Mouse (Mus musculus) 3134 (cell line): ENCODE data around the gene Gm10065.
"Not testable (repeated sequence)": the region's sequence is repeated elsewhere in the genome, so short reads cannot be mapped to it uniquely, and the experiment has no call there.

Experiments
- DNase-seq: peaks from one replicate; pipeline ENCODE4 v3.0.0-alpha.2; 2011; ENCODE audit warnings: low spot score; ENCODE audit not compliant: insufficient read length; ENCODE audit errors: extremely low read depth

Gm10065 gene

DNA sequence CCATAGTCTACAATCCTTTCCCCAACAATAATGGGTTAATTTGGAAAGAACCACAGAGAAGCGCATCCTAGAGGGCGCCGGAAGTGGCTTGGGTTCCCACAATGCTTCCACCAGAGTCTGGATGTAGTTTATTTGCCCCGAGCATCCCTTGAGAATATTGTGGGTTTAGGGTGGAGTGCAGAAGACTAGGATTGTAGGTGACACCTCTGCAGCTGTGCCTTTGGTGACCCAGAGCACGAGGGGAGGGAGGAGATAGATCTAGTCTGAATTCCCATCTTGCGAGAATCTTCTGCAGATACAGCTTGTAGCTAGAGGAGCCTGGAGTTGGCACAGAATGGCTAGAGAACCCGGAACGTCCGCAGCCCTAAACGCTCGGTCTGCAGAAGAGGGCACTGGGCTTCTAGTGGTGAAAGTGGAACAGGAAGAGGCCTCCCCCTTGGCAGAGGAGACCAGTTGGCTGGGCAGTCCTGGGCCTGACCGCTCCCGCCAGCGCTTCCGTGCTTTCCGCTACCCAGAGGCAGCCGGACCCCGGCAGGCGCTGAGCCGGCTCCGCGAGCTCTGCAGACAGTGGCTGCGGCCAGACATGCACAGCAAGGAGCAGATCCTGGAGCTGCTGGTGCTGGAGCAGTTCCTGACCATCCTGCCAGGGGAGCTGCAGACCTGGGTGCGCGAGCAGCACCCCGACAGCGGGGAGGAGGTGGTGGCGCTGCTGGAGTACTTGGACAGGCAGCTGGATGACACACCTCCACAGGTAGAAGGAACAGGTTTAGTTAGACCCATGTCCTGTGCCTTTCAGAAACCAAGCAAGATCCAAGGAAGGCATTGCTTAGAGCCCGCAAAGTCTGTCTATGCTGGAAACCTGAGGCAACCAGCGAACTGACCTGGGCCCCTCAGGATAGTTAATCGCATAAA, at the start of gene Gm10065, which contains the start of gene Zkscan4:
Gm10065 (minus strand) TSS at position 683 of the 912 bp plus-strand sequence.
Zkscan4 (plus strand) TSS at position 149 of the 912 bp plus-strand sequence.
- peak; percentile 57 for DNase-seq

DNA sequence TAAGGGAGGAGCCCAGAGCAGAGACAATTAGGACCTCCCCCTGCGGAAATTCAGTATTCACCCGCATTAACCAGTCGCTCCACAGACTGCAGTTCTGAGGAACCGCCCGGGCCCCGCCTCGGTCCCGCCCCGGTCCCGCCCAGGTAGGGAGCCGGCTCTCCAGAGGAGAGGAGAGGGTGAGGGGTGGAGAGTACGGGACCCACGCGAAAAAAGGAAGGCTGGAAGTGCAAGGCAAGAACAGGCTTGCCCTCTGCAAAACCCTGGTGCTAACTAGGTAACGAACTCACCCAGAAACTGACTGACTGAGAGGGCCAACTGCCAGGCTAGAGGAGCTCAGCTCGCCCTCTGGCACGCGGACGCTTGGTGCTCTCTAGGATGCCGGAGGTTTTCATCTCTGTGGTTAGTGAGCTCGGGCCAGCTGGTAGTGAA, 27.0 kb upstream of the Gm10065 start:
- peak; percentile 92 for DNase-seq

DNA sequence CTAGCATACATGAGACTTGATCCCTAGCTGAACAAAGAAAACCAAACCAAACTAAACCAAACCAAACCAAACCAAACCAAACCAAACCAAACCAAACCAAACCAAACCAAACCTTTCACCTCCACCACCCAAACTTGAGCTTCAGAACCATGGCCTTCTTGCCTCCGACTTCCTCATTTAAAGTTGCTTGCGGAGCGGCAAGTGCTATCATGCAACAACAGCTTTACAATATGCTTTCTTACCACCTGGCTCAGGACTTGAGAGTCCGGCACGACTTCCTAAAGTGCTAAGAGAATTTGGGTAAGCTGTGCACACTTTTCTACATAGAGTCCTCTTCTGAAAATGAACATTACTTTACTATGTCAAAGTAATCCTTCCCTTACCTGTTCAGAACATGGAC, 23.1 kb upstream of the Gm10065 start:
- DNase-seq: no peak

DNA sequence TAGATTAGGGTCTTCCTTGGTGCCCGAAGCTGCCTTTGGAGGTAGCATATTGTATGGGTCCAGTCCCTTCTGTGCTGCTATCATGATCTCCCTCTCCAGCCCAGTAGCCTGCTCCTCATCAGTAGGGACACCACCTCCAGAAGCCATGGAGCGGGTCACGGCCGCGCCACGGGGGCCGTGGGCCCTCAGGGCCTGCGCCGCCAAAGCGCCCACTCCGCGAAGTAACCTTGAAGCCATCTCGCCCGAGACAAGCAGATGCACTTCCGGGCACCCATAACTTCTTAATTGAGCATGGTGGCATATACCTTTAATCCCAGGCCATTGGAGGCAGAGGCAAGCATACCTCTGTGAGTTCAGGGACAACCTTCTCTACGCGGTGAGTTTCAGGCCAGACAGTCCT, 21.9 kb upstream of the Gm10065 start, which contains the start of gene Gm11273:
Gm11273 (minus strand) TSS at position 237 of the 400 bp plus-strand sequence.
- DNase-seq: not testable (repeated sequence)

DNA sequence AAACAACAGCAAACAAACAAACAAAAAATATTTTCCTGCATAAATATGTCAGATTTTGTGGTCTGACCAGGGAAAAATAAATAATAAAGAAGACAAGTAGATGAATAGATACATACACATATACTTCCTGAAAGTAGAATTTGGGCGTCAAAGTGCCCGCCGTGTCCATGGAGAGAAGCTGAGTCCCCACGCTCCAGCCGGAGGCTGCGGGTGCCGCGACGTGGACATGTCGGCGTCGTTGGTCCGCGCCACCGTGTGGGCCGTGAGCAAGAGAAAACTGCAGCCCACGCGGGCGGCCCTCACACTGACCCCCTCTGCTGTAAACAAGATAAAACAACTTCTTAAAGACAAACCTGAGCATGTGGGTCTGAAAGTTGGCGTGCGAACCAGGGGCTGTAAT, 15.8 kb upstream of the Gm10065 start, which contains the start of gene AK157302:
AK157302 (plus strand) TSS at position 144 of the 400 bp plus-strand sequence.
- DNase-seq: peak; percentile 69

DNA sequence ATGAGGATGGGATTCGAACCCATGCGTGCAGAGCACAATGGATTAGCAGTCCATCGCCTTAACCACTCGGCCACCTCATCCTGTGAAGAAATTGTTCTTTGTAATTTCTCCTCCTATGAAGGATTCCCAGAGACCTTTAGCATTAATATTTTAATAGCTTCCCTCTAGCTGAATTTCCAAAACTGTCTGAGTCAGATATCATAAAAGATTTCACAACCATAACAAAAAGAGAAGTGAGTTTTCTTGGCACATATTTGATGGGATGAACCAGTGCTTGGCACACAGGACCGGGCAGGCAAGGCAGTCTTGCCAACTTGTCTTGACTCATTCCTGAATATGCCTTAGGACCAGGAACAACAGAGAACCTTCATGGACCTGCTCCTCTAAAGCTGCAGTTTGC, 13.6 kb upstream of the Gm10065 start:
- peak; percentile 48 for DNase-seq

DNA sequence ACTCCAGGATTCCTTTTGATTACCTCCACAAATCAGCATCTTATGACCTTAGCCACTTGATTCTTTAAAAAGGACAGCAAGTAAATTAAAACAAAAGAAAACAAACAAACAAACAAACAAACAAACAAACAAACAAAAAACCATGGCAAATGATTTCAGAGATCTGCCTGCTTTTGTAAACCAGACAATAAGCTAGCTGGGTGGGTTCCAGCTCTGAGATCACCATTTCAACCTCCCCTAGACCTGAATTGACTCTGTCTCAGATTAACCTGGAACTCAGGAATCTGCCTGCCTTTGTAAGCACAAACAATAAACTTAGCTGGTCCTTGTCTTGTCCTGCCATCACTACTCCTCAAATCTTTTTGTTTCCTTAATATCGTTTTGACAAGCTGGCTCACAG, 7.6 kb upstream of the Gm10065 start:
- DNase-seq: no peak

DNA sequence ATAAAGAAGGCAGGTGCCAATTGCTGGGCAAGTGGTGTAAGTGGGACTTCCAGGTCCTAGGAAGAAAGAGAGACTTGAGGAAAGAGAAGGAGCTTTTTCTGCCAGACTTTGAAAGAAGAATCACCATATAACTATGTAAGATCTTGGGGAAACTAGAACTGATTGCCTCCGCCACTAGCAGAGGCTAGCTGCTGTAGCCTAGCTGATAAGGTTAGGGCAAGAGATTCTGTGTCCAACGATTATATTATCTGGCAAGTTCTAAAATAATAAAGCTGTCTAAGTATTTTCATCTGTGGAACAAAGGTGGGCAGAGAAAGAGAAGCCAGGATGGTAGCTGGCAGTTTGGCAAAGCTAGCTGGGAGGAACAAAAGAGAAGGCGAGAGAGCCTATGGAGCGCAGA, 6.8 kb downstream of the Gm10065 start:
- no peak for DNase-seq

DNA sequence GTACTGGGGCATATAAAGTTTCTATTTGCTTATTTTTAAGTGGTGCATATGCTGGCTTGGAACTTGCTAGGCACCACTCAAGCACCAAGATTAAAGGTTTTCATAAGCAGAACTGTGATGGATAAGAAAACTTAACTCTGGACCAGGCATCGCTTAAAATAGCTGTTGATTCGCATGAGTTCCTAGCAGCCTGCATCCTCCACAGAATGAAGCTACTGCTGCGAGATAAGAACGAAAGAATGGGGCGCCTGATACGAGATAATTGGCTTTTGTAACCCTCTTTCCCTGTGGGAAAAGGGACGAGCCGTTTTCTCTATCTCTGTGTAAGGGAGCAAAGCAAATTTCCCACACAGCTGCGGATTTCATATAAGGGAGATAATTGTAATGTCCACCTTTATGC, 10.1 kb downstream of the Gm10065 start:
- no peak for DNase-seq

DNA sequence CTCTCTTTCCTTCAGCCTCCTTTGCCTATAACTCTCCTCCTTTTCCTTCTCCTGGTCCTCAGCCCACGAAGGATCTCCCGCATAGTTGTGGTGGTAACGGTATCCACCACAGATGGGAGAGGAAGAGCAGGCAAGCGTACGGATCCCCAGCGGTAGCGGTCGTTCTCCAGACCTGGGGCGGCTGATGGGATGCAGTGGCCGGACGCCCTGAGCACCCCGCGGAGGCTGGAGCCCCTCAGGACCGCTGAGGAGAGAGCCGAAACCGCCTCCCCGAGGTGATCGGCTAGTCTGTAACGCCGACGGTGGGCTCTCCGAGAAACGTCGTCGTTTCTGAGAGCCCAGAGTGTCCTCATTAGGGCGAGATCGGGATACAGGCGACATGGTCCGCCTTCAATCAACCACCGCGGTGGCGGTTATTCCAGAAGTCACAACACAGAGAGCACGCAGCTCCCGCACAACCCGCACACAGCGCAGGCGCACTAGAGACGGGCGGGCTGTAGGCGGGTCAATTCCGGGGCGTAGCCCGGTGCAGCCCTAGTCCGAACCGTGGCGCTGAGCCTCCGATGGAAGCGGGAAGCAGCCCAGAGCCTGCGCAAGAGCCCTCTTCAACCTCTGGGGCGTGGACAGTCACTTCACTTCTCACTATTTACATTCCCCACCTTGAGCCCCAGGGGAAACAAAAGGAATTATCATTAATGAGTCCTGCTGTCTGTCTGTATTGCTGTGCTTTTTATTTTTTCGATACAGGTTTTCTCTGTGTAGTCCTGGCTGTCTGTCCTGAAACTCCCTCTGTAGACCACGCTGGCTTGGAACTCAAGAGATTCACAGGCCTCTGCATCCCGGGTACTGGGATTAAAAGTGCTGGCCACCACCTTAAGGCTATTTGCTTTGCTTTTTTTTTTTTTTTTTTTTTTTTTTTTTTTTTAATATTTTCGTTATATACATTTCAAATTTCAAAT, 10.9 kb downstream of the Gm10065 start, which contains the start of gene Nkapl:
Nkapl (minus strand) TSS at position 449 of the 959 bp plus-strand sequence.
- no peak for DNase-seq

DNA sequence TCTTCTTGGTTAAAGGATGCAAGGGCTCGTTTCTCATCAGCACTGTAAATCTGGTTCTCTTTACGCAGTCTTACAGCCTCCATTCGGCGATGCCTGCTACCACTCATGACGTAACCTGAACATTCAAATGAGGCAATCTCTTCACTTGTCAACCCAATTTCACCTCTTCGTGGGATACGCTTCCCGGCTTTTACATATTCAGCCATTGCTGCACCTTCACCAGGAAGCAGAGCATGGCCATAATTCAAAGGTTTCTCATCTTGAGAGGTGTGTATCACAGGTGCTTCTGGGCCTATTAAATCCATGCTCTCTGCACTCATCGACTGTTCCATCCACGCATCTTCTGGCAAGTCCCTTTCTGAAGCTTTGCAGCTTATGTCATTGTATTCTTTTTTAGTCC, 11.9 kb downstream of the Gm10065 start:
- DNase-seq: no peak

DNA sequence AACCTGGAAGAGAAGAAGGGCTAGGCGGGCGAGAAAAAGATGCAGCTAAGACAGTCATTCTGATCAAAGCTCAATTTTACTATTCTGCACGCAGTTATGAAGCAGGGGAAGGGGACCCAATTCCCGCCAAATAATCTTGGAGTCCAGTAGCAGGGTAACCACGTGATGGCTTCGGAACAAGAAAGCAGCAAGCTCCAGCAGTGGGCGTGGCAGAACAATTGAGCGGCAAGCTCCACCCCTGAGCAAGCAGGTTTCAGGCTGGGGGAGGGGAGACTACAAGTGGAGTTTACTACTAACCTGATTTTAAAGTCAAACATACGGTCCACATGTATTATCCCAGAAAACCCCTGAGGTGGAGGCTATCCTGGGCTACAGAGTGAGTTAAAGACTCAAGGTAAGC, 16.7 kb downstream of the Gm10065 start:
- DNase-seq: not testable (repeated sequence)

DNA sequence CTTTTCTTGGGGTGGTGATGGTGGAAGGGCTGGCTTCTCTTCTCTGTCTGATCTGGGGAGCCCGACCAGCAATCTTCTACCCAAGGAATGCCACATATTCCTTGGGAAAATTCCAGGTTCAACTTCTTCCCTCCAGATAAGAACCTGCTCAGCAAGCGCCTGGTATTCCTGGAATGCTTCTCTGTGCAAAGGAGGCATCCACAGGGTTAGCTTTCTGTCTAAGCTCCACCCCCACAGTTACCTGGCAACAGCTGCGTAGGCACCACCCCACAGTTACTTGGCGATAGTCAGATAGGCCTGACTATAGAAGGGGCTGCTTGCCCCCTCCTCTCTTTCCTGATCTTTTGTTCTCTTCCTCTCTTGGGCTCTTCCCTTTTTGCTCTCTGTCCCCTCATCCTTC, 22.9 kb downstream of the Gm10065 start:
- no peak for DNase-seq

DNA sequence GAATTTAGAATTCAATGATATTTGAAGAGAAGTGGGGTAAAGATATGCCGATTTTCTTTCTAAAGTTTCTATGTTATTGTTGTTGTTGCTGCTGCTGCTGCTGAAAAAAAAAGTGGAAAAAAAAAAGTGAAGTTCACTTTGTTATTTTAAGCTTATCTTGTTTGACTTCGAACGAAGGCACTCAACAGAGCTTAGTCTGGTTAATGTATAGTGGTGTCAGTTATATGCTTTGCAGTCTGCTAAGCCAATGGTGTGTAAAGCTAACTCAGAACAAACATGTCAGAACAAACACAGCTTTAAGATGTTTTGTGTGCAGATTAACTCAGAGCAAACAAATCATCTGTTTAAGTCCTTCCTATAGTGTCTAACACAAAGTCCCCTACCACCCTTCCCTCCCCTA, 25.1 kb downstream of the Gm10065 start:
- no peak for DNase-seq

DNA sequence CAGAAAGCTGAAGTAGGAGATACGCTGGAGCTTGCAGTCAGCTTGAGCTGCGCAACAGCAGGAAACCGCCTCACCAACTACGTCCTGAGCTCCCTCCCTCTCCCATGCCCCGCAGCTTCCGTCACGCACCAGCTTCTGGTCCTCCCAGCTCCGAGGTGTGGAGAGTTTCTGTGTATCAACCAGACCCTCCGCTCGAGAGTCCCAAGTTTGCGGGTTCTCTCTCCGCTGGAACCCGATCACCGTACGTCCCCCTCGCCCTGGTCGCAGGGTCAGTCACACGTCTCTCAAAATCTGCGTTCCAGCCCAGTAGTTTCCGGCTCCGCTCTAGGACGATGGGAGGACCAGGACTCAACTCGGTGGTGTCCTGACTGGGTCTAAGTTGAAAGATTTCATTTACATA, 25.8 kb downstream of the Gm10065 start, which contains the start of gene Zscan26:
Zscan26 (minus strand) TSS at position 282 of the 400 bp plus-strand sequence.
- peak; percentile 89 for DNase-seq

DNA sequence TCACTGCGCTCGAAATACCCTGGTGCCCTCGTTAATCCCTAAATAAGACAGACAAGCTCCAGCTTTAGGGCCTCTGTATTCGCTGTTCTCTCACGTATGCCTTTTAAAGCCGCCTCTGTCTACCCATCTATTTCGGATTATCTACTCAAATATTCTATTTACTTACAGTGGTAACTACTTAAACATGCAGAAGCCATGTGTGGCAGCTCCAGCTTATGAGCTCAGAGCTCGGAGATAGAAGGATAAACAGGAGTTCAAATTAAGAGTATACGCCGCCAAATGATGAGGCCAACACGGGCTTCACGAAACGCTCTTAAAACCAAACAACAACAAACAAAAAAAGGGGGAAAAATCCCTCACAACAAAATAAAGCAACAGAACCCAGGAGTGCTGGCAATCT, 26.2 kb downstream of the Gm10065 start:
- DNase-seq: no peak

DNA sequence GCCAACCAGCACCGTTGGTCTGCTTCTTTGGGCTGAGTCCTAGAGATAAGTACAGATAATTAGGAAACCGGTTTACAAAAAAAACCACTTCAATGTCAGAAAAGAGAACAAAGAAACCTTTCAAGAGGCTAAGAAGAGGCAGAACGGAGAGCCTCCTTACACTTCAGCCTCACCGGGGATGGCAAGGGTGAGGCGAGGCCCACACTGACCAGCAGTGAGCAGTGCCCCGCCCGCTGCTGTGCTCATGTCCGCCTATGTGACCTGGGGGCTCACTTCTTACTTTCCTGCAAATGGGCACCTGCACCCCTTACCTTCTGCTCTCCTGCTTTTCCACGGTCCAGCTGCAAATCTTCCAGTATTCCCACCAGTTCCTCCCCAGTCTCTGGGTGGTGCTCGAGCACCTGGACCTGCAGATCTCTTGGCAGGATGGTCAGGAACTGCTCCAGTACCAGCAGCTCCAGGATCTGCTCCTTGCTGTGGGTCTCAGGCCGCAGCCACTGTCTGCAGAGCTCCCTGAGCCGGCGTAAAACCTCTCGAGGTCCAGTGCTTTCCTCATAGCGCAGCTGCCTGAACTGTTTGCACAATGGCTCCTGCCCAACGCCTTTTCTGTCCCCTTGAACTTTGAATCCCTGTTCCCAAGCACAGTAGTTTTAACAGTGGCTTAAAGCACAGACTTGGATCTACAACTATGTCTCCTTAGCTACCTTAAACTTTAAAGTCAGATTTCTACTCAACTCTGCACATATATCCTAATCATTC, 31.2 kb downstream of the Gm10065 start:
- DNase-seq: no peak

DNA sequence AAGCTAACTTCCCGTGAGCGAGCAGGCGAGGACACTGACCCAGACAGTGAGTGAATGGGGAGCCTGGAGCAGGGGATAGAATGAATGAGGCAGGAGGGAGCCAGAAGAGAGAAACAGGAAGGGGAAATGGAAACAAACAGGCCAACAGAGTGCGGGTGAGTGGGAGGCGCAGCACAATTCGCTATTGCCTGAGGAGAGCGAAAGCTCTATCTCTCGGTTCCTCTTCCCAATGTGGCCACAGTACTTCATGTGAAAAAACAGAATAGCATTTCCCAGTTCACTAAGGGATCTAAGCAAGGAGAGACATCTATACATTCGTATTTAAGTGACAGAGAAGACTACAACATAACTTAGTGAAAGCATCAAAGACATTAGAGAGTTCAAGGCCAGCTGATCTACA, 32.4 kb downstream of the Gm10065 start:
- DNase-seq: no peak

DNA sequence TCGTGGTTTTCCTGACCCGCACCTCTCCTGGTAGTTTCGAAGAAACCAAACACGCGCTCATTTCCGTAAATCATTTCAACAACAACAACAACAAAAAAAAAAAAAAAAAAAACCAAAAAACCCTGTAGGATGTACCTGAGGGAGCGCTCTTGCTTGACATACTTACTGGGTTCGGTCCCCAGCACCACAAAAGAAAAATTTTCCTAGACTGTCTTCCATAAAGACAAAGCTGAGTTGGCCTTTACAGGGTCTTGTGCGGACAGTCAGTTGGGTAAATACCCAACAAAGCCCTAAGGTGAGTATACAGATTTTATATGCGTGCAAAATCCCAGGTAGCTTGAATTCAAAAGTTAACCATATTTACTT, 38.1 kb downstream of the Gm10065 start:
- no peak for DNase-seq
